Mouse (Mus musculus) lung, postnatal 0 days (tissue): ENCODE measurements around the gene Apoc3. TPM values are rescaled to one million over a fixed set of nuclear protein-coding genes. Genes with fewer than 3 reads are reported as not detected.

Experiments used
- ATAC-seq: fragments of 200-750 bp; cut with Nextera tagmentation; 2 replicates; pipeline ENCODE4 v1.8.0; 2017; ENCODE audit warnings: moderate library complexity
- DNase-seq: peaks from one replicate; pipeline ENCODE4 v3.0.0-alpha.2; 2016; ENCODE audit warnings: low spot score
- H3K27ac ChIP-seq: fragments of 300-500 bp; sonication (generic); 2 replicates; pipeline ENCODE4 v1.5.1; 2014; ENCODE audit warnings: antibody characterized with exemption, mild to moderate bottlenecking, low read length, mixed read lengths
- H3K27me3 ChIP-seq: fragments of 300-500 bp; sonication (generic); replicated peaks from 2 replicates; pipeline ENCODE4 v1.6.1; 2014; ENCODE audit warnings: low read length, mixed read lengths; ENCODE audit not compliant: insufficient read depth
- H3K36me3 ChIP-seq: fragments of 300-500 bp; sonication (generic); 2 replicates; pipeline ENCODE4 v1.6.1; 2014; ENCODE audit warnings: low read length, mixed read lengths; ENCODE audit not compliant: insufficient read depth
- H3K4me1 ChIP-seq: fragments of 300-500 bp; sonication (generic); 2 replicates; pipeline ENCODE4 v1.6.1; 2014; ENCODE audit warnings: antibody characterized with exemption, low read depth, low read length, mixed read lengths; ENCODE audit not compliant: insufficient read depth
- H3K4me2 ChIP-seq: fragments of 300-500 bp; sonication (generic); replicated peaks from 2 replicates; pipeline ENCODE4 v1.6.1; 2014; ENCODE audit warnings: low read depth, mild to moderate bottlenecking, low read length, moderate library complexity, mixed read lengths
- H3K4me3 ChIP-seq: fragments of 300-500 bp; sonication (generic); 2 replicates; pipeline ENCODE4 v1.5.1; 2014; ENCODE audit warnings: low read depth, low read length
- H3K9ac ChIP-seq: fragments of 300-500 bp; sonication (generic); replicated peaks from 2 replicates; pipeline ENCODE4 v1.6.1; 2014; ENCODE audit warnings: low read depth, mild to moderate bottlenecking
- H3K9me3 ChIP-seq: fragments of 300-500 bp; sonication (generic); 2 replicates; pipeline ENCODE4 v1.6.1; 2016; ENCODE audit warnings: low read length, mixed read lengths
- CTCF ChIP-seq: IDR thresholded peaks from 2 replicates; pipeline ENCODE4 v1.5.1; 2016; ENCODE audit warnings: antibody characterized with exemption, mild to moderate bottlenecking
- EP300 ChIP-seq: IDR thresholded peaks from 2 replicates; pipeline ENCODE4 v1.6.1; 2016; ENCODE audit warnings: antibody characterized with exemption, mild to moderate bottlenecking, control low read depth
- WGBS: fragments of 180-500 bp; shearing (Covaris S2); extraction: QIAGEN DNeasy Blood & Tissue Kit; methylation state at CpG from one replicate; pipeline ENCODE4 v1.1.7; 2014; 5-methylcytosine and 5-hydroxymethylcytosine counted together
- polyA plus RNA-seq: library from polyadenylated mRNA; unstranded; fragments of >200 nt; fragmentation: Nextera tagmentation; extraction: Ambion mirVana; gene quantifications from 2 replicates; pipeline ENCODE4 v1.2.1, GENCODE M21; 2015

Gene Apoc3
- polyA plus RNA-seq, 1 experiment from 2014 or later, result not detected

DNA sequence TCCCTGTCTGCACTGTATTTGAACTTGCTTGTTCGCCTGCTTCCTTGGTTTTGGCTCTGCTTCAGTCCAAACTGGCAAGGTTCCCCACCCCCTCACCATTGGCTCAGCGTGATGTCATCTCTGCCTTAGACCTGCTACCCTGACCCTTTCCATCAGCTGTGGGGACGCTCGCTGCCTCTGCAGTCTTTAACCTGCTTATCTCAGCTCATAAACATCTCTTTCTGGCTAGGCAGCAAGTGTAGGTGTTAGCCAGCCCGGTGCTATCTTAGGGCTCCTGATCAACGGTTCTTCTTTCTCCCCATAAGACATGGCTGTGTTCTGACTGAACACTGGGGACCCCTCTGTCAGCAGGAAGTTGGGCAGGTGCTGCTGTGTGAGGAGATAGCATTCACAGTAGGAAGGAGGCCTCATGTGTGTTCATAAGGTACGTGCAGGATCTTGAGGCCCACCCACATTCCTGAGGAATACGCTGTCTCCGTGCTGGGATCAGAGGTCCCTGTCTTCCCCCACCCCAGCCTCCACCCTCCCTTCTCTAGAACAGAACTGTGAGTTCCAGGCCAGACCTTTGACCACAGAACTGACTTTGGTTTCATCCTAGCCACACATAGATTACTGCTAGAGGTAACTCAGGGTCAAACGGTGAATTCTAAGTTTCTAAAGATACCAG is 28.5 kb downstream of the Apoc3 start:
- no peaks in the 10 kb centered on the region for H3K27me3 ChIP-seq
- peak; percentile 33 for ATAC-seq
- H3K4me2 ChIP-seq, result no peak overlapping the region
- WGBS, result 47% methylated on average over 10 of the region's 10 CpGs
- H3K4me3 ChIP-seq, result no peak overlapping the region
- no peaks in the 10 kb centered on the region for H3K9me3 ChIP-seq
- H3K4me1 ChIP-seq, result no peaks in the 10 kb centered on the region
- TF ChIP-seq CTCF, result no peak
- no peak for TF ChIP-seq EP300
- no peak overlapping the region for H3K9ac ChIP-seq
- DNase-seq, result no peak
- no peak overlapping the region for H3K27ac ChIP-seq
- H3K36me3 ChIP-seq, result peaks cover 38% of the 10 kb centered on the region

GRCm38 (mm10) chr9:46199609-46200008 is 35.8 kb downstream of the Apoc3 start:
- peaks cover 38% of the 10 kb centered on the region for H3K36me3 ChIP-seq

DNA sequence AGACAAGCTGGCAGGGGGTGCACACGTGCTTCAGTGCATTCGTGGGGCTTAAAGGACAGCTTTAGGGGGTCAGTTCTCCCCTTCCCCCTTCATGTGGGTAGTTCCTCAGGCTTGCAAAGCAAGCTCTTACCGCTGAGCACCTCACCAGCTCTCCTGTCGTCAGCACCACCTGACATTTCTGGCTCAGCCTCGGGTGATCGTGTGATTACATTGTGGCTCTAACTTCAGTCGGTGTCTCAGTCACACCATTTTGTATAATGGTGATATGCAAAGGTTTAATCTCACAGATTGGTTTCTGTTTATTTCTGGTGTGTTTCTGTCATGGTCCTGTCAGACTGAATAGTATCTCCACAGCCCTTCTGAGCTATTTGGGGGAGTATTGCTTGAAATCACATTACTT is 36.5 kb downstream of the Apoc3 start:
- Histone ChIP-seq H3K27ac (no peak overlapping the region), H3K36me3 (peaks cover 33% of the 10 kb centered on the region)
- ATAC-seq, result no peak

More at GRCm38 (mm10) chr9:46199609-46200008, 35.8 kb downstream of the Apoc3 start:
- Histone ChIP-seq H3K4me3 (no peak overlapping the region), H3K4me2 (no peak overlapping the region), H3K9me3 (no peaks in the 10 kb centered on the region), H3K27me3 (no peaks in the 10 kb centered on the region), H3K4me1 (no peaks in the 10 kb centered on the region), H3K27ac (no peak overlapping the region), H3K9ac (no peak overlapping the region)
- ATAC-seq (no peak), DNase-seq (no peak)
- TF ChIP-seq EP300 (no peak), CTCF (no peak)
- WGBS, result 79% methylated on average over 2 of the region's 2 CpGs

DNA sequence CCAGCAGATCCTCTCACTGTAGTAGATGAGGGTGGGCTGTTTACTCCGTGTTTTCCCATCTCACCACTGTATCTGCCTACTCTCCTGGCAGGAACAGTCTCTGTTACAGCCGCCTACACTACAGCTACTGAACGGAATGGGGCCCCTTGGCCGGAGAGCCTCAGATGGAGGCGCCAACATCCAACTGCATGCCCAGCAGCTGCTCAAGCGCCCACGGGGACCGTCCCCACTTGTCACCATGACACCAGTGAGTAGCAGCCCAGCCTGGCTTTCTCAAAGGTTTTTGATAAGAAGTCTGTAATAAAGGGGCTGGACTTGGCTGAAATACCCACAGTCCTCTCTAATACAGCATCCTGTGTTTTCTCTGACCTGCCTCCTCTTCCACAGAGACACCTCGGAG is 37.0 kb downstream of the Apoc3 start:
- Histone ChIP-seq H3K27me3 (no peaks in the 10 kb centered on the region), H3K4me3 (no peak overlapping the region), H3K9me3 (no peaks in the 10 kb centered on the region), H3K4me1 (no peaks in the 10 kb centered on the region), H3K9ac (no peak overlapping the region), H3K4me2 (no peak overlapping the region), H3K36me3 (peaks cover 33% of the 10 kb centered on the region), H3K27ac (no peak overlapping the region)
- no peak for DNase-seq
- TF ChIP-seq CTCF, result no peak
- no peak for TF ChIP-seq EP300
- no peak for ATAC-seq
- WGBS, result 85% methylated on average over 9 of the region's 9 CpGs

More for the DNA sequence above, 36.5 kb downstream of the Apoc3 start:
- TF ChIP-seq CTCF (no peak), EP300 (no peak)
- Histone ChIP-seq H3K4me3 (no peak overlapping the region), H3K27me3 (no peaks in the 10 kb centered on the region), H3K9ac (no peak overlapping the region), H3K4me1 (no peaks in the 10 kb centered on the region), H3K9me3 (no peaks in the 10 kb centered on the region), H3K4me2 (no peak overlapping the region)
- 78% methylated on average over 7 of the region's 7 CpGs for WGBS
- DNase-seq, result no peak

DNA sequence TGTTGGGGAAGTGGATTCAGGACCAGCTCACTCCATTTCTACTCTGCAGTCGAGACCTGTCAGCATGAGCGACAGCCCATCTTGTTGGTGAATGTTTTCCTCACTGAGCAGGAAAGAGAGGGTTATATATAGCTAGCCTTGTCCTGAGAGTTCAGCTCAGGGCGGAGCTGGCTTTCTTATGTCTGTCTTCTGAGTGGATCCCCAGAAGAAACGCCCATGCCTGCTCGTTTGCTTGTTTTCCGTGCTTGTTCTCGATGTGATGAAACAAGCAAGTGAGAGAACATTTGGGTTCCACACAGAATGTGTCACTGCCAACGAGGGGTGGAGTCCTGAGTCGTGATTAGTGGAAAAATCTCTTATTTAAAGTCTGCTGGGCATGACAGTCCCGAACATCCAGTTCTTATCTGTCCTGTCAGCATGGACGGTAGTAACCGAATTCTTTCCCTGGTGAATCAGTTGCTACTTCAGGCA is 38.7 kb downstream of the Apoc3 start:
- H3K27ac ChIP-seq, result peak overlapping the region; percentile 23; the same call in 1 of the 2 replicates
- TF ChIP-seq CTCF (no peak), EP300 (peak; percentile 87)
- H3K4me2 ChIP-seq, result no peak overlapping the region
- peaks cover 22% of the 10 kb centered on the region for H3K36me3 ChIP-seq
- no peaks in the 10 kb centered on the region for H3K27me3 ChIP-seq
- no peak overlapping the region for H3K9ac ChIP-seq
- H3K9me3 ChIP-seq, result no peaks in the 10 kb centered on the region
- ATAC-seq (peak; percentile 82), DNase-seq (peak; percentile 77)
- 49% methylated on average over 12 of the region's 12 CpGs for WGBS
- no peak overlapping the region for H3K4me3 ChIP-seq
- no peaks in the 10 kb centered on the region for H3K4me1 ChIP-seq

DNA sequence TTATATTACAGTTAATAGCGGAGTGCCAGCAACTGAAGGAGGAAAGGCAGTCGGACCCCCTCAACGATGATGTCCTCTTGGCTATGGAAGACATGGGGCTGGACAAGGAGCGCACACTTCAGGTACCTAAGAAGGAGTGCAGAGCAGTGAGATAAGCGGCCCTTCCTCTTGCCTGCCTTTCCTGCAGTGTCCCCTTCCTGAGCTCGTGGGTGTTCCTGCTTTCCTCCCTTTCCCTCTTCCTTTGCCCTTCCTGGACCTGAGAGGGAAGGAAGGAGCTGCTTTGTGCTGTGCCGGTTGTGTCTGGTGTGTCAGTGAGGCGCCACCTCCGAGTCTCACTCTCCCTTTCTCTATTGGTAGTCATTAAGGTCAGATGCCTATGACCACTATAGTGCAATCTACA is 40.6 kb downstream of the Apoc3 start:
- 74% methylated on average over 9 of the region's 9 CpGs for WGBS
- ATAC-seq, result no peak

More for the DNA sequence above, 40.6 kb downstream of the Apoc3 start:
- Histone ChIP-seq H3K4me2 (no peak overlapping the region), H3K27me3 (no peaks in the 10 kb centered on the region), H3K27ac (no peak overlapping the region), H3K9ac (no peak overlapping the region), H3K4me1 (no peaks in the 10 kb centered on the region), H3K36me3 (peaks cover 19% of the 10 kb centered on the region), H3K9me3 (no peaks in the 10 kb centered on the region), H3K4me3 (no peak overlapping the region)
- no peak for DNase-seq
- TF ChIP-seq EP300 (no peak), CTCF (no peak)
